Mouse (Mus musculus): ENCODE results near the gene Hexdc. TPM values are rescaled to one million over a fixed set of nuclear protein-coding genes. Genes with fewer than 3 reads are reported as not detected.
A peak's percentile ranks its signal among the peaks of the same experiment; 100 is the strongest.

Gene Hexdc
- 5.0 and 9.6 TPM in 2 replicates for polyA plus RNA-seq (2012; ENCODE audit: insufficient read depth, insufficient read length, missing spikeins)

DNA sequence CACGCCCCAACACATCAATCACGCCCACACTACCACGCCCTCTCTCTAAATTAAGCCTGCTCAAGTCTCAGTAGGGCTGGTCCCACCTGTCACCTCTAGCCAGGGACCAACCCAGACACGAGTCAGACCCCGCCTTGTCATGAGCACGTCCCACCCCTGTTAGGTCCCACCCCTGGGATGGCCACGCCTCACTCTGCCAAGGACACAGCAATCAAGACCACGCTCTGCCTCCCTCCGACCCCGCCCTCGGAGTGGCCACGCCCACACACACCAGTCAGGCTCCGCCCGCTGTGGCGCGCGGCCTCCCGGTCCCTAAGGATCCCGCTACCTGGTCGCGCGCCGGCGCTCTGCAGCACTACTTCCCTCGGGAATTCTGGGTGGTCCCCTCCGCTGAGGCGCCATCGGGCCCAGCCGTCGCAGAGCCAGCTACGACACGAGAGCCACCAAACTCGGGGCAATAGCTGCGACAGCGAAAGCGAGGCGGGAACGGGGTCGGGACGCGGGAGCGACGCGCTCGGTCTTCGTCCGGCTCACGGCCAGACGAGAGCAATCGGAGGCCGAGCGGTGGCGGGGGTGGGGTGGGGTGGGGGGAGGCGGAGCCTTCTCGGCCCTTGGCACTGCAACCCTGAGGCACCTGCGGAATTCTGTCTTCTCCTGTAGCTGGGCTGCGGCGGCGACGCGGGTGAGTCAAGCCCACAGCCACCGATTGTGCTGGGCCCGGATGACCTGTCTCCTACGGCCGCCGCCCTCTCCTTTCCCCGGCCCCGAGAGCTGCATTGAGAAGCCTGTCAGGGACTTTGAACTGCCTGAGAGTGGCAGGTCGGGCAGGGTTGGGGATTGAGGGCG lies at the start of gene Hexdc, which contains the start of gene Ogfod3:
Gene Hexdc (plus strand): TSS at position 273 of the 846 bp plus-strand sequence.
Gene Ogfod3 (minus strand): TSS at position 551 of the 846 bp plus-strand sequence.
- Histone ChIP-seq H3K27ac (ENCODE audit: insufficient read depth, low read depth, low read length) (no peak within 1 kb of the TSS; the same call in 1 of the 2 replicates), H3K4me3 (ENCODE audit: insufficient read depth, low read length) (peak within 1 kb of the TSS; percentile 94), H3K4me1 (ENCODE audit: control insufficient read depth, insufficient read depth, low read length) (peaks cover 5% of the 10 kb centered on the region; the same call in 1 of the 2 replicates)
- no peak for TF ChIP-seq POLR2A (IDR thresholded peaks at IDR 0.05; ENCODE audit: borderline replicate concordance, low read depth, low read length)
- TF ChIP-seq CTCF (IDR thresholded peaks at IDR 0.05; ENCODE audit: low read depth, low read length) = no peak

DNA sequence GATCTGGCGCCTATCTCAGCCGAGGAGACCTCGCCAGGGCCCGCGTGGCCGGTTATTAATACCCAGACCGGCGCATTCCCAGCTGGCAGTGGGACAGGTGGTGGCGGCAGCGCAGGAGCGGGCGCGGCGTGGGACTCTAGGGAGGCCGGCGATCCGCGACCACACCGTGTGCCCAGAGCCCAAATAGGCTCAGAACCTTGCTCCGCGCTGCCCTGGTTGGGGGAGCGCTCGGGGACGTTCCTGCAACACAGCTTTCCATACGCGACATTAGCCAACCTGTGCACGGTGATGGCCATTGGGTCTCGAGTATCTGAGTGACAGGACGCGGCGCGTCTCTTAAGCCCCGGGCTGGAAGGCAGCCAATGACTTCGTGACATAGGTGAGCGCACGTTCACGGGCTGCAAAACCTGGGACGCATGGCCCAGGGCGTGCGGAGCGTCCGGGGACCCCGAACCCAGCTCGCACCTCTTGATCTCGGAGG lies 47.8 kb upstream of the Hexdc start:
- H3K27ac ChIP-seq (ENCODE audit: insufficient read depth, low read depth, low read length) = no peak overlapping the region
- H3K4me3 ChIP-seq (ENCODE audit: insufficient read depth, low read length) = no peak overlapping the region
- TF ChIP-seq CTCF (IDR thresholded peaks at IDR 0.05; ENCODE audit: low read depth, low read length) (no peak), POLR2A (IDR thresholded peaks at IDR 0.05; ENCODE audit: borderline replicate concordance, low read depth, low read length) (no peak)
- no peaks in the 10 kb centered on the region for H3K4me1 ChIP-seq (ENCODE audit: control insufficient read depth, insufficient read depth, low read length)

DNA sequence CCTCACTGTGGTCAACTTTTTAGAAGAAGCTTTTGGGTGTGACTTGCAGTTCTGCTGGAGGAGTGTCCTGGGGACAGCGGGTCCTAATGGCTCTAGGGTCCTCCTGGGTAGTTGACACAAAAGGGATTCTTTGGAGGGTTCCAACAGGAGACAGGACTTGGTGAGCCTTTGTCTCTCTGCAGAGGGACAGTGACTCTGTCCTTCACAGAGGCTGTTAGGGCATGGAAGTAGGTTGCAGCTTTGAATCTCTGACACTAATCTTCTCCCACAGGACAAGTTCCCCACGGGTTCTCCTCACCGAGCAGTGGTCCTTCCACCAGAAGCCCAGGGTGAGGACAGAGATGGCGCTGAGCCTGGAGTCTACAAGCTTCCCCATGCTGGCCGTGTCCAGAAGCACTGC lies 44.3 kb upstream of the Hexdc start, which contains the start of gene Uts2r:
Gene Uts2r (plus strand): TSS at position 301 of the 400 bp plus-strand sequence.
- Histone ChIP-seq H3K4me1 (ENCODE audit: control insufficient read depth, insufficient read depth, low read length) (no peaks in the 10 kb centered on the region), H3K27ac (ENCODE audit: insufficient read depth, low read depth, low read length) (no peak within 1 kb of the TSS), H3K4me3 (ENCODE audit: insufficient read depth, low read length) (no peak within 1 kb of the TSS)
- TF ChIP-seq CTCF (IDR thresholded peaks at IDR 0.05; ENCODE audit: low read depth, low read length) = no peak
- no peak for TF ChIP-seq POLR2A (IDR thresholded peaks at IDR 0.05; ENCODE audit: borderline replicate concordance, low read depth, low read length)

DNA sequence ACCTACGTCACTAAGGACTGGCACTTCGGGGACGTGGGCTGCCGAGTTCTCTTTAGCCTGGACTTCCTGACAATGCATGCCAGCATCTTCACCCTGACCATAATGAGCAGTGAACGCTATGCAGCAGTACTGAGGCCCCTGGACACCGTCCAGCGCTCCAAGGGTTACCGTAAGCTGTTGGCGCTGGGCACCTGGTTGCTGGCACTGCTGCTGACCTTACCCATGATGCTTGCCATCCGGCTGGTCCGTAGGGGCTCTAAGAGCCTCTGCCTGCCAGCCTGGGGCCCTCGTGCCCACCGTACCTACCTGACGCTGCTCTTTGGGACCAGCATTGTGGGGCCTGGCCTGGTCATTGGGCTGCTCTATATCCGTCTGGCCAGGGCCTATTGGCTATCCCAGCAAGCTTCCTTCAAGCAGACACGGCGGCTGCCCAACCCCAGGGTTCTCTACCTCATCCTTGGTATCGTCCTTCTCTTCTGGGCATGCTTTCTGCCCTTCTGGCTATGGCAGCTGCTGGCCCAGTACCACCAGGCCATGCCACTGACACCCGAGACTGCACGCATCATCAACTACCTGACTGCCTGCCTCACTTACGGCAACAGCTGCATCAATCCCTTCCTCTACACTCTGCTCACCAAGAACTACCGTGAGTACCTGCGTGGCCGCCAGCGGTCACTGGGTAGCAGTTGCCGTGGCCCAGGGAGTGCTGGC lies 43.4 kb upstream of the Hexdc start:
- Histone ChIP-seq H3K27ac (ENCODE audit: insufficient read depth, low read depth, low read length) (no peak overlapping the region), H3K4me3 (ENCODE audit: insufficient read depth, low read length) (no peak overlapping the region), H3K4me1 (ENCODE audit: control insufficient read depth, insufficient read depth, low read length) (no peaks in the 10 kb centered on the region)
- TF ChIP-seq POLR2A (IDR thresholded peaks at IDR 0.05; ENCODE audit: borderline replicate concordance, low read depth, low read length) (no peak), CTCF (IDR thresholded peaks at IDR 0.05; ENCODE audit: low read depth, low read length) (no peak)

DNA sequence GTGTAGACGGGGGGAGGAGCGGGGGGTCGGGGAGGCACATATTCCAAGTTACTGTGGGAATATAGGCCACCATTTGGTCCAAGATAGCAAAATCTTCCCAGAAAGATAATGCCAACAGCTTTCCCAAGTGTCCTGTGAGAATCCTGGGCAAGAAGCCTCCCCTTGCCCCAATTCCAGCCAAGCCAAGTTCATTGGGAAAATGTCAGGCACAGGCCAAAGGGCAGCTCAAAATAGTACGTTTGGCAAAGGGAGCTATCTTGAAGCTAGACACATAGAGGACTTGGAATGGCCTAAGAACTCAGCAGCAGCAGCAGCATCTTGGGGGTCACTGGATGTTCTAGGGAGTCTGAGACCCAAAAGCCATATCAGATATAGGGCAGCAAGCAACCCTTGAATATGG lies 40.5 kb upstream of the Hexdc start:
- Histone ChIP-seq H3K27ac (ENCODE audit: insufficient read depth, low read depth, low read length) (no peak overlapping the region), H3K4me3 (ENCODE audit: insufficient read depth, low read length) (no peak overlapping the region), H3K4me1 (ENCODE audit: control insufficient read depth, insufficient read depth, low read length) (no peaks in the 10 kb centered on the region)
- TF ChIP-seq CTCF (IDR thresholded peaks at IDR 0.05; ENCODE audit: low read depth, low read length) (no peak), POLR2A (IDR thresholded peaks at IDR 0.05; ENCODE audit: borderline replicate concordance, low read depth, low read length) (no peak)

DNA sequence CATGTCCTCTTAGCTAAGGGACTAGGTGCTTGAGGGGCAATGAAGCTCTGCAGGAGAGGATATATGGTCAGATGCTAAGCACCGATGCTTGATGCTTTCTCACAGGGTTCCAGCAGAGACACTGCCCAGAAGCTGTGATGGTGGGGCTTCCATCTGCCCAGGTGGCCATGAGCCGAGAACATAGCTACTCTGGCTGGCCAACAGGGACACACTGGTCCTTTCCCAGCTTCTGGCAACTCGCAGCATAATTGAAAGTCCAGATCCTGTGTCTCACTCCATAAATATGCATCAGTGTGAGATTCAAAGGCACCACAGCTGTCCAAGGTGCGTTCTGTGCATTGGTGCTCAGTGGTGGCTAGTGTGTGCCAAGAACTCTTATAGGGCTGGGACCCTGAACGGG lies 31.0 kb upstream of the Hexdc start:
- TF ChIP-seq CTCF (IDR thresholded peaks at IDR 0.05; ENCODE audit: low read depth, low read length) (no peak), POLR2A (IDR thresholded peaks at IDR 0.05; ENCODE audit: borderline replicate concordance, low read depth, low read length) (no peak)
- Histone ChIP-seq H3K27ac (ENCODE audit: insufficient read depth, low read depth, low read length) (no peak overlapping the region), H3K4me3 (ENCODE audit: insufficient read depth, low read length) (no peak overlapping the region), H3K4me1 (ENCODE audit: control insufficient read depth, insufficient read depth, low read length) (no peaks in the 10 kb centered on the region)

DNA sequence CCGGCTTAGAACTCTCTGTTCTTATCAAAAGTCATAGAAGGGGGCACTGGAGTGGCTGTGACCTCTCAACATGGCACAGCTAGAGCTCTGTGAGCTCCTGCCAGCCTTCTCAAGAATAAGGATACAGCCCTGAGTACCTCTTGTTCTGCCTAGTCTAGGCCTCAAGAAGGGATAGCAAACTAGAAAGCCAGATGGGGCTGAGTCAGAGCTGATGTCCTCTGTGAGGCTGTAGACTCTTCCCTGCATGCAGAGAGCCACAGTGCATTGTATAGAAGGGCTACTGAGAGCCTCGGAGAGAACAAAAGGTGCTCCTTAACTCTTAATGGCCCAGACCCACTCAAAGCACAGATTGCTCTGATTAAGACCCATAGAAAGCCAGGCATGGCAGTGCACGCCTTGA lies 30.0 kb upstream of the Hexdc start:
- no peak for TF ChIP-seq CTCF (IDR thresholded peaks at IDR 0.05; ENCODE audit: low read depth, low read length)
- Histone ChIP-seq H3K4me1 (ENCODE audit: control insufficient read depth, insufficient read depth, low read length) (no peaks in the 10 kb centered on the region), H3K4me3 (ENCODE audit: insufficient read depth, low read length) (no peak overlapping the region), H3K27ac (ENCODE audit: insufficient read depth, low read depth, low read length) (no peak overlapping the region)

DNA sequence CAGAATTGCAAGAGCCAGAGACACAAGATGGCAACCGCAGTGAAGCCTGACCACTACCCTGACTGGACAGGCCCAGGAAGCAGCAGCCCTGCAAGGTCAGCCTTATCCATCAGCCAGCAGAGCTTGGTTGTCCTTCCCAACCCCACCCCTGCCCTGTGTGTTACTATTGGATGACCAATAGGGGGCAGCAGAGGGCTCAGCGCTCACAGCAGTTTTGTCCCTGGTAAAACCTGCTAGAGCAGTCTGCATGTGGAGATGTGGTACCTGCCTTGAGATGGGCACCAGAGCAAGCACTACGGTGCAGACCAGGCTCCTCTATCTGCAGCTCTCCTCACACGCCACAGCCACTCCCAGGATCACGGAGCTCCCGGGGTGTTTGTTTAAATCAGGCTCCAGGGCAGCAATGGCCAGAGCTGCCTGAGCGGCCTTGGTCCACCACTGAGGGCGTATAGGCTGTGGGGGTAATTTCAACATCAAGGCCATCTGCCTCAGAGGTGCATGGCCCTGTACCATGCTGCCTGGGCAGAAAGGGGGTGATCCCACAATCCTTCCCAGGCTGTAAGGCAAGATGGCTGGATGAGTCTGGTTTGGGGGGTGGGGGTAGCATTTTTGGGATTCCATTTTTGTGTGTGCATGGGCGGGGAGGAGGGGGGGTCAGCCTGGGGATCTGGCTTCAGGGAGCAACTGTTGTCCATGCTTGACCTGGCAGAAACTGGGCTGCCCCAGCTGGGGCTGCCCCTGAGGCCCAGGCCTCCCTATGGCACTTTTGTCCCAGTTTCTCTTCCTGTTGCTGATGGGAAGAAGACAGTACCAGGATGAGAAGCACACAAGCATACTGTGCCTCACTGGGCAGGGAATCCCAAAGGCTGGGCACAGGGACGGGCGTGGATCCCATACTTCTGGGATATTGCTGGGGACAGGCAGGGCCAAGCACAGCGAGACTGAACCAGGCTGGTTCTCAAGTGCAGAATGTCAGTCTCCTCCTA lies 27.7 kb upstream of the Hexdc start:
- Histone ChIP-seq H3K27ac (ENCODE audit: insufficient read depth, low read depth, low read length) (no peak overlapping the region), H3K4me3 (ENCODE audit: insufficient read depth, low read length) (no peak overlapping the region), H3K4me1 (ENCODE audit: control insufficient read depth, insufficient read depth, low read length) (no peaks in the 10 kb centered on the region)
- TF ChIP-seq POLR2A (IDR thresholded peaks at IDR 0.05; ENCODE audit: borderline replicate concordance, low read depth, low read length) = no peak
- peak; percentile 70 for TF ChIP-seq CTCF (IDR thresholded peaks at IDR 0.05; ENCODE audit: low read depth, low read length)

DNA sequence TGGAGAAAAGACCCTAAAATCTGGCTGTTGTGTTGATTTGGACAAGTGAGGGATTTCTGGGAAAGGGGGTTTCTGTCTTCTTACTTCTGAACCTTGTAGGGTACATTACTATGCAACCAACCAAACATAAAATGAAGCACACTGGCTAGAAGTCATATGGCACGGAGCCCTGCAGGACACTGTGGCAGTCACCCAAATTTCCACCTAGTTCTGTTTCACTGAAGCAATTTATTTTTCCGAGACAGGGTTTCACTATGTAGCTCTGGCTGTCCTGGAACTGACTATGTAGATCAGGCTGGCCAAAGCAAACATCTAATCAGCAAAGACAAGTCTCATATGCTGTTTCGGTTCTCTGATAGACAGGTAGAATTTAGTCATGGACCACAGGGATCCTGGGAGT lies 14.6 kb upstream of the Hexdc start:
- TF ChIP-seq POLR2A (IDR thresholded peaks at IDR 0.05; ENCODE audit: borderline replicate concordance, low read depth, low read length) (no peak), CTCF (IDR thresholded peaks at IDR 0.05; ENCODE audit: low read depth, low read length) (no peak)
- Histone ChIP-seq H3K4me1 (ENCODE audit: control insufficient read depth, insufficient read depth, low read length) (no peaks in the 10 kb centered on the region), H3K4me3 (ENCODE audit: insufficient read depth, low read length) (no peak overlapping the region), H3K27ac (ENCODE audit: insufficient read depth, low read depth, low read length) (no peak overlapping the region)

All from bone marrow macrophage, adult 2 months (primary cell).